Mouse (Mus musculus) lung, postnatal 0 days (tissue): Measurements from ENCODE around the gene Plpp2. TPM values are rescaled to one million over a fixed set of nuclear protein-coding genes. Genes with fewer than 3 reads are reported as not detected.

Experiments
- ATAC-seq: fragments of 200-750 bp; cut with Nextera tagmentation; 2 replicates; pipeline ENCODE4 v1.8.0; 2017; ENCODE audit warnings: moderate library complexity
- DNase-seq: peaks from one replicate; pipeline ENCODE4 v3.0.0-alpha.2; 2016; ENCODE audit warnings: low spot score
- H3K27ac ChIP-seq: fragments of 300-500 bp; sonication (generic); 2 replicates; pipeline ENCODE4 v1.5.1; 2014; ENCODE audit warnings: antibody characterized with exemption, mild to moderate bottlenecking, low read length, mixed read lengths
- H3K27me3 ChIP-seq: fragments of 300-500 bp; sonication (generic); replicated peaks from 2 replicates; pipeline ENCODE4 v1.6.1; 2014; ENCODE audit warnings: low read length, mixed read lengths; ENCODE audit not compliant: insufficient read depth
- H3K36me3 ChIP-seq: fragments of 300-500 bp; sonication (generic); 2 replicates; pipeline ENCODE4 v1.6.1; 2014; ENCODE audit warnings: low read length, mixed read lengths; ENCODE audit not compliant: insufficient read depth
- H3K4me1 ChIP-seq: fragments of 300-500 bp; sonication (generic); 2 replicates; pipeline ENCODE4 v1.6.1; 2014; ENCODE audit warnings: antibody characterized with exemption, low read depth, low read length, mixed read lengths; ENCODE audit not compliant: insufficient read depth
- H3K4me2 ChIP-seq: fragments of 300-500 bp; sonication (generic); replicated peaks from 2 replicates; pipeline ENCODE4 v1.6.1; 2014; ENCODE audit warnings: low read depth, mild to moderate bottlenecking, low read length, moderate library complexity, mixed read lengths
- H3K4me3 ChIP-seq: fragments of 300-500 bp; sonication (generic); 2 replicates; pipeline ENCODE4 v1.5.1; 2014; ENCODE audit warnings: low read depth, low read length
- H3K9ac ChIP-seq: fragments of 300-500 bp; sonication (generic); replicated peaks from 2 replicates; pipeline ENCODE4 v1.6.1; 2014; ENCODE audit warnings: low read depth, mild to moderate bottlenecking
- H3K9me3 ChIP-seq: fragments of 300-500 bp; sonication (generic); 2 replicates; pipeline ENCODE4 v1.6.1; 2016; ENCODE audit warnings: low read length, mixed read lengths
- CTCF ChIP-seq: IDR thresholded peaks from 2 replicates; pipeline ENCODE4 v1.5.1; 2016; ENCODE audit warnings: antibody characterized with exemption, mild to moderate bottlenecking
- EP300 ChIP-seq: IDR thresholded peaks from 2 replicates; pipeline ENCODE4 v1.6.1; 2016; ENCODE audit warnings: antibody characterized with exemption, mild to moderate bottlenecking, control low read depth
- WGBS: fragments of 180-500 bp; shearing (Covaris S2); extraction: QIAGEN DNeasy Blood & Tissue Kit; methylation state at CpG from one replicate; pipeline ENCODE4 v1.1.7; 2014; 5-methylcytosine and 5-hydroxymethylcytosine counted together
- polyA plus RNA-seq: library from polyadenylated mRNA; unstranded; fragments of >200 nt; fragmentation: Nextera tagmentation; extraction: Ambion mirVana; gene quantifications from 2 replicates; pipeline ENCODE4 v1.2.1, GENCODE M21; 2015

Plpp2 gene
- polyA plus RNA-seq = 27.6 and 32.1 TPM in 2 replicates

DNA sequence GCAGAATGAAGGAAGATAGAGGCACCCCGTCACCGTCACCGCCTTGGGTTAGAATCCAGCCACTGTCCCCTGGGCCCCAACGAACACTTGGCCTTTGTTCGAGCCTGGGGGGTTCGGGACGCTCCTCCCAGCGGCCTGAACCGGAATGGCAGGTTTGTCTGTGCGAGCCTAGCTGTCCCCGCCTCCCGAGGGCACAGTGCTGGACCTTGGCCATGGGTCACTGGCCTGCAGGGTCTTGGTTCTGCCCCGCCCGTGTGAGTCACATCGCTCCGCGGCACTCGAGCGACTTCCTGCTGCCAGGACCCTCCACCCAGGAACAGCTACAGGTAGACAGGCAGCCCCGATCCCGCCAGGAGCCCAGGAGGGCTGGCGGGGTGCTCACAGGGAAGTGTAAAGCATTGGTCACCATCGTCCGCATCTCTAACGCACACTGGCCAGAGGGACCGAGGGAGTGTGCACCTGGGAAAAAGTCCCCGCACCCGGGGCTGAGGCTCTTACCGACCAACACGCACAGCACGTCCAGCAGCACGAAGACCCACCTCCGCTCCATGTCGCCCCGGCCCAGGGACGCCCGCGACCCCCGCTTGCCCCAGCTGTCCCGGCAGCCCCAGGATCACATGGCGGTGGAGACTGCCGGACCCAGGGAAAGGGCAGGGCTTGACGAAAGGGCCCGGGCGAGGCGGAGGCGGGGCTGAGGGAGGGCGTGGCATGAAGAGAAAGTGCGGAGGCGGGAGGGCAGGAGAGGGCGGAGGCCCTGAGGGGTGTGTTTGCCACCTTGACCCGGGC is at the start of gene Plpp2:
Gene Plpp2 (minus strand): TSS at position 671 of the 786 bp plus-strand sequence.
- Histone ChIP-seq H3K27ac (peak within 1 kb of the TSS; percentile 78), H3K9me3 (no peaks in the 10 kb centered on the region), H3K36me3 (no peaks in the 10 kb centered on the region), H3K9ac (peak within 1 kb of the TSS; percentile 39; the same call in 1 of the 2 replicates), H3K4me3 (peak within 1 kb of the TSS; percentile 60), H3K4me1 (peaks cover 5% of the 10 kb centered on the region; the same call in 1 of the 2 replicates), H3K27me3 (no peaks in the 10 kb centered on the region), H3K4me2 (peak within 1 kb of the TSS; percentile 93)
- WGBS = under 1% methylated on average over 49 of the region's 52 CpGs
- ATAC-seq (peak; percentile 92), DNase-seq (peak; percentile 85)
- peak; percentile 74 for TF ChIP-seq CTCF
- no peak for TF ChIP-seq EP300

DNA sequence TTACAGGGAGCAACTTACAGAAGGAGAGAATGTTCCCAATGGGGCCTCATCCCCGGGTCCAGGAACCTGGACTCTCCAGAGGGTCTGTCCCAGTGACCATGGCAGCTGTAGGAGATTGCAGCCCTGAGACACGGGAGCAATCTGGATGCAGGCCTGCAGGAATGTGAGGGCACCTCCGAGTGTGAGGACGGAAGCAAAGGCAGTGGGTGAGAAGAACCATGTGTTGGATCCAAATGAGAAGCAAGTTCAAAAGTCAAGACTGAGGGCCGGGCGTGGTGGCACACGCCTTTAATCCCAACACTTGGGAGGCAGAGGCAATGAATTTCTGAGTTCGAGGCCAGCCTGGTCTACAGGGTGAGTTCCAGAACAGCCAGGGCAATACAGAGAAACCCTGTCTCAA is 47.9 kb upstream of the Plpp2 start:
- no peak overlapping the region for H3K4me3 ChIP-seq
- H3K27ac ChIP-seq = no peak overlapping the region
- TF ChIP-seq EP300 (no peak), CTCF (no peak)
- H3K4me1 ChIP-seq = no peaks in the 10 kb centered on the region
- H3K36me3 ChIP-seq = no peaks in the 10 kb centered on the region
- no peak overlapping the region for H3K9ac ChIP-seq
- no peaks in the 10 kb centered on the region for H3K27me3 ChIP-seq
- H3K9me3 ChIP-seq = no peaks in the 10 kb centered on the region
- H3K4me2 ChIP-seq = no peak overlapping the region
- DNase-seq (no peak), ATAC-seq (no peak)
- 83% methylated on average over 8 of the region's 8 CpGs for WGBS

DNA sequence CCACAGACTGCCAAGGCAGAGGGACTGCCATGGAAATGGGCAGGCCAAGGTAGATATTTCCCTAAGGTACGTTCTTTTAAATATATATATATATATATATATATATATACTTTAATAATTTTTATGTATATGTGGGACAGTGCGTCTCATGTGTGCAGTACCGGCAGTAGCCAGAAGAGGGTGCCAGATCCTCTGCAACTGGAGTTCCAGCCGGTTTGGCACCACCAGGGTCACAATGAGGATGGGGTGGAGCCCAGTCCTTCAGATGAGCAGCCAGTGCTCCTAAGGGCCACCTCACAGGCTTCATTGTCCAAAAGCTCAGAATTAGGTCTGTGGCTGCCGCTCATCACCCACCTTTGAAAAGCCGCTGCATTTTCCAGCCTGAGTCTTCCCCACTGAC is 47.2 kb upstream of the Plpp2 start:
- H3K4me3 ChIP-seq = no peak overlapping the region
- no peaks in the 10 kb centered on the region for H3K4me1 ChIP-seq
- no peaks in the 10 kb centered on the region for H3K36me3 ChIP-seq
- ATAC-seq = no peak
- 38% methylated on average over 6 of the region's 6 CpGs for WGBS
- no peak overlapping the region for H3K27ac ChIP-seq
- no peak overlapping the region for H3K4me2 ChIP-seq
- TF ChIP-seq EP300 (no peak), CTCF (peak; percentile 57)
- no peaks in the 10 kb centered on the region for H3K9me3 ChIP-seq
- no peaks in the 10 kb centered on the region for H3K27me3 ChIP-seq
- DNase-seq = peak; percentile 16
- no peak overlapping the region for H3K9ac ChIP-seq

DNA sequence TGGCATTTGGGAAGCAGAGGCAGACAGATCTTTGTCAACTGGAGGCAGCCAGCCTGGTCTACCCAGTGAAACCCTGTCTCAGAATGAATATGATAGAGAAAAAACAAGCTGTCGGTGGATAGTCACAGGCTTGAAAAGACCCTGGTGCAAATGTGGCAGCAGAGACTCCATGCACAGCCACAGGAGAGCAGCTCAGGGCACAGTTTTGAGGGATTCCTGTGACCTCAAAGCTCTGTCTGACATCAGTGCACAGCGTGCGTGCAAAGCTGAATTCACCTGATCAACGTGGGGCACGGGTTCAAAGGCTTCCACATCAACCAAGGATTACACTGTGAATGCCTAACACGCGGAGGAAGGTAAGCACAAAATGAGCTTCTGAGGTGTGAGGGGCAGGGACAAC is 46.8 kb upstream of the Plpp2 start:
- Histone ChIP-seq H3K27ac (no peak overlapping the region), H3K36me3 (no peaks in the 10 kb centered on the region), H3K27me3 (no peaks in the 10 kb centered on the region), H3K4me1 (no peaks in the 10 kb centered on the region), H3K9ac (no peak overlapping the region), H3K9me3 (no peaks in the 10 kb centered on the region), H3K4me2 (no peak overlapping the region), H3K4me3 (no peak overlapping the region)
- no peak for DNase-seq
- WGBS = 70% methylated on average over 7 of the region's 7 CpGs
- no peak for ATAC-seq
- no peak for TF ChIP-seq CTCF
- TF ChIP-seq EP300 = no peak

DNA sequence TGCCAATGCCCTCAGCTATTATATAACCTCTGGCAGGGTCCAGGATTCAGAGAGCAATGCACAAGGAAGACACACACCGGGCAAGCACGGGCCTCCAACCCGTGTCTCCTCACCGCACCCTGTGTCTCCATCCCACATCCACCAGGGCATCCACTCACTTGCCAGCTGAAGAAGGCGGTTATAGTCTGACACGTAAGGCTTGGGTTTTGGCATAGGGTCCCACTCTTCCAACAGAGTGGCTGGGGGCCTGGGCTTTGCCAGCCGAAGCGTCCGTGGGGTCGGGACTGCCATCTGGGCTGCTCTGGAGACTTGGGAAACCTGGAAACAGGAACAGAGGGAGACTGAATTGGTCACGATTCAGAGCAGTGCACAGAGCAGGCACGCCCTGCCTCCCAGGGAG is 46.2 kb upstream of the Plpp2 start:
- no peak overlapping the region for H3K9ac ChIP-seq
- no peaks in the 10 kb centered on the region for H3K4me1 ChIP-seq
- ATAC-seq (no peak), DNase-seq (no peak)
- H3K27me3 ChIP-seq = no peaks in the 10 kb centered on the region
- no peak overlapping the region for H3K4me3 ChIP-seq
- no peaks in the 10 kb centered on the region for H3K9me3 ChIP-seq
- WGBS = 73% methylated on average over 12 of the region's 12 CpGs
- TF ChIP-seq CTCF (no peak), EP300 (no peak)
- H3K27ac ChIP-seq = no peak overlapping the region
- H3K36me3 ChIP-seq = no peaks in the 10 kb centered on the region
- H3K4me2 ChIP-seq = no peak overlapping the region

- Histone ChIP-seq H3K27me3 (no peaks in the 10 kb centered on the region), H3K4me3 (no peak overlapping the region), H3K9ac (no peak overlapping the region), H3K27ac (no peak overlapping the region), H3K9me3 (no peaks in the 10 kb centered on the region), H3K36me3 (no peaks in the 10 kb centered on the region), H3K4me2 (no peak overlapping the region), H3K4me1 (no peaks in the 10 kb centered on the region)
- 75% methylated on average over 7 of the region's 7 CpGs for WGBS
- DNase-seq (no peak), ATAC-seq (no peak)
- TF ChIP-seq CTCF = no peak
Observed at GRCm38 (mm10) chr10:79578891-79579290, 45.3 kb upstream of the Plpp2 start.

DNA sequence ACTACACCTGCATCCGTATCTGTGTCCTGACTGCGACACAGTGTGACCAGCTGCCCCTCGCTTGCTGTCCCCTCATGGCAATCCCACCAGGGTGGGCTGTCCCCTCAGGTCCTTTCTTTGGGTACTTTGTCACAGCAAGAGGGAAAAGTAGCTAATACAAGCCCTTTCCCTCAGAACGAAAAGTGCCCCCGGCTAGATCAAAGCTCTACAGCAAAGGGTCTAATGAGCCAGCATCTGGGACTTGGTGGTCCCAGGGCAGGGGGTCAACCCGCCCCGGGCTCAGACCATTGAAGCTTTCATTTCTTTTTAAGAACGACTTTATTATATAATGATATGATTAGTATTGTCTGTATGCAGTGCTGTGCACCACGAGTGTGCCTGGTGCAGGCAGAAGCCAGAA is 44.7 kb upstream of the Plpp2 start:
- DNase-seq (no peak), ATAC-seq (no peak)
- no peaks in the 10 kb centered on the region for H3K27me3 ChIP-seq
- H3K4me2 ChIP-seq = no peak overlapping the region
- H3K4me1 ChIP-seq = no peaks in the 10 kb centered on the region
- H3K4me3 ChIP-seq = no peak overlapping the region
- H3K9ac ChIP-seq = no peak overlapping the region
- WGBS = 67% methylated on average over 9 of the region's 9 CpGs
- no peaks in the 10 kb centered on the region for H3K9me3 ChIP-seq
- no peaks in the 10 kb centered on the region for H3K36me3 ChIP-seq
- TF ChIP-seq EP300 = no peak
- TF ChIP-seq CTCF = no peak
- no peak overlapping the region for H3K27ac ChIP-seq
